Mouse (Mus musculus): ENCODE data around the gene Tapt1. TPM values are rescaled to one million over a fixed set of nuclear protein-coding genes. Genes with fewer than 3 reads are reported as not detected.
"Not testable (repeated sequence)": the region's sequence is repeated elsewhere in the genome, so short reads cannot be mapped to it uniquely, and the experiment has no call there.

Gene Tapt1
- polyA plus RNA-seq, 1 experiment from 2014 or later, result 23.0 TPM

DNA sequence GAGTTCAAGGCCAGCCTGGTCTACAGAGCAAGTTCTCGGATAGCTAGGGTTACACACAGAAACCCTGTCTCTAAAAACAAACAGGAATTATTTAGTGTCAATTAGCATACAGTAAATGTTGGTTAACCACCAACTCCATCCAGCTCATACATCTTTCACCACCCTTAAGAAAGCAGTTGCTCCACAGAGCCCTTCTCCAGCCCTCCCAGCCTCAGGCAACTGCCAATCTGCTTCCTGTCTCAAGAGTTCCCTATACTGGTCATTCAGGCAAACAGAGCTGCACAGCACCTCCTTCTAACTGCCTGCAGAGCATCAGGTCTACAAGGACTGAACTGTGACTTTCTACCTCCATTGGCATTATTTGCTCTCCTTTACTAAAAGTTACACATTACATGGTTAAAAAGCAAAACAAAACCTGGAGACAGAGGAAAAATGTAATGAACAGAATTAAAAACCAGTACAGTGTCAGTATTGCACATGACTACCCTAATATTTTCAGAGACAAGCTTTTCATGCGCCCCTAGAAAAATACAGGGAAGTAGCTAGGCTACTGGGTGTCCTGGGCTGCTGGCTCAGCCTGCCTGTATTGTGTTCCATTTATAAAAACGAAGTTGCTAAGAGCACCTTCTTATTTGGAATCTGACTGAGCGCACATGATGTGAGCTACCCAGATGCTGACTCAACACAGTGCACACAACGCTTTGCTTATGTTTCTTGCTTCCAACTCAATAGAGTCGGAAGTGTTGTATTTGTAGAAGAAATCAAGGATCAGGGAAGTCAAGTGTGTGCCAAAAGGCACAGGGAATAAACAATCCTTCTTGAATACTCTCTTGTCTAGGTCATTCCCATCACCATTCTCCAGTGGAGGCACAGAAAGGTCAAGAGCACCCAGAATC, 79.7 kb downstream of the Tapt1 start:
- Histone ChIP-seq H3K27me3 (replicated peaks; ENCODE audit: low read depth, poor library complexity, severe bottlenecking) (peaks cover 3% of the 10 kb centered on the region; the same call in 1 of the 2 replicates), H3K4me3 (no peak overlapping the region), H3K27ac (replicated peaks) (no peak overlapping the region), H3K9me3 (peaks cover 3% of the 10 kb centered on the region), H3K4me1 (peaks cover 8% of the 10 kb centered on the region), H3K36me3 (replicated peaks) (no peaks in the 10 kb centered on the region)
- no peak for DNase-seq (ENCODE audit: low spot score)
- 89% methylated on average over 6 of the region's 6 CpGs for WGBS

DNA sequence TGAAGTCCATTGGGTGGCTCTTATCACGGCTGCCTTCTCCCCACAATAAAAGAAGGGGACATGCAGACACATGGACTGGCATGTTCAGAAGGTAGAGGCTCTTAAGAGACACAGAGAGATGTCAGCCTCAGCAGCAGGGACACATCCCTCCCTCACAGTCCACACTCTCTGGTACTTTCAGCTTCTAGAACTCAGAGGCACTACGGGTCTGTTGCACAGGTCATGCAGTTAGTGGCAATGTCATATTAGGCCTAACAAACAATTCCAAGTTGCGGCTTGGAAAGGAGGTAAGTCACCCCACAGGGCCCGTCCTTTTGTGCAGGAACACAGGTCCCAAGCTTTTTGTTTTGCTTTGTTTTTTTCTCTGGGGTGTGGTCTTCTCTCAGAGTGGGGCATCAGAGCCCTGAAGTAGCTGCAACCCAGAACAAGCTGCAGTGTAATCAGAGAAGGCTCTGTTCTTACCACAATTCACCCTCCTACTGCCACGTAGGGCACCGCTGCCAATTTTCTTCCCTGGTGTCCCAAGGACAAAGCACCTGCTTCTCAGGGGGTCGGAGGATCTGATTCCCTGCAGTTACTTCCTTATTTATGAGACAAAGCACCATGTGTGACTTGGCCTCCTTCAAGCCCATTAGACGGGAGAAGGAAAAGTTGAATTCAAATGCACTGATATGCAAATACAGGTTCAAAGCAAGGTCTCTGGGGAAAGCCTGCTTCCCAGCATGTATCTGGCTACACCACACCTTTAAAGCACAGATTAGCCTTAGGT, 82.8 kb downstream of the Tapt1 start:
- WGBS, result 28% methylated on average over 8 of the region's 8 CpGs
- H3K4me1 ChIP-seq, result peaks cover 8% of the 10 kb centered on the region
- no peak overlapping the region for H3K27ac ChIP-seq (replicated peaks)
- peaks cover 3% of the 10 kb centered on the region; the same call in 1 of the 2 replicates for H3K27me3 ChIP-seq (replicated peaks; ENCODE audit: low read depth, poor library complexity, severe bottlenecking)
- no peaks in the 10 kb centered on the region for H3K9me3 ChIP-seq
- DNase-seq (ENCODE audit: low spot score), result no peak
- H3K36me3 ChIP-seq (replicated peaks), result no peaks in the 10 kb centered on the region
- no peak overlapping the region for H3K4me3 ChIP-seq

GRCm38 (mm10) chr5:44127487-44127886, 98.9 kb downstream of the Tapt1 start:
- no peaks in the 10 kb centered on the region for H3K9me3 ChIP-seq
- no peaks in the 10 kb centered on the region for H3K27me3 ChIP-seq (replicated peaks; ENCODE audit: low read depth, poor library complexity, severe bottlenecking)
- H3K36me3 ChIP-seq (replicated peaks), result no peaks in the 10 kb centered on the region
- no peak overlapping the region for H3K27ac ChIP-seq (replicated peaks)
- 83% methylated on average over 4 of the region's 4 CpGs for WGBS
- no peak for DNase-seq (ENCODE audit: low spot score)
- no peaks in the 10 kb centered on the region for H3K4me1 ChIP-seq
- H3K4me3 ChIP-seq, result no peak overlapping the region

GRCm38 (mm10) chr5:44126574-44126973, 99.9 kb downstream of the Tapt1 start:
- not testable (repeated sequence) for H3K27me3 ChIP-seq (replicated peaks; ENCODE audit: low read depth, poor library complexity, severe bottlenecking); H3K4me3 ChIP-seq; H3K4me1 ChIP-seq; H3K9me3 ChIP-seq; H3K27ac ChIP-seq (replicated peaks); H3K36me3 ChIP-seq (replicated peaks); DNase-seq (ENCODE audit: low spot score)
- WGBS, result 93% methylated on average over 8 of the region's 8 CpGs

Other genes starting within 250 kb of the Tapt1 start
- gene Fgfbp1, start 244.8 kb downstream of the Tapt1 start, polyA plus RNA-seq (2016; fragmentation: Nextera tagmentation; extraction: Ambion mirVana), result 0.82 and 1.5 TPM in 2 replicates
- 102 and 110 TPM in 2 replicates for gene Prom1, start 124.6 kb downstream of the Tapt1 start, polyA plus RNA-seq (2016; fragmentation: Nextera tagmentation; extraction: Ambion mirVana)